Mouse (Mus musculus): ENCODE results near the gene Fmo2.

The Fmo2 gene

DNA sequence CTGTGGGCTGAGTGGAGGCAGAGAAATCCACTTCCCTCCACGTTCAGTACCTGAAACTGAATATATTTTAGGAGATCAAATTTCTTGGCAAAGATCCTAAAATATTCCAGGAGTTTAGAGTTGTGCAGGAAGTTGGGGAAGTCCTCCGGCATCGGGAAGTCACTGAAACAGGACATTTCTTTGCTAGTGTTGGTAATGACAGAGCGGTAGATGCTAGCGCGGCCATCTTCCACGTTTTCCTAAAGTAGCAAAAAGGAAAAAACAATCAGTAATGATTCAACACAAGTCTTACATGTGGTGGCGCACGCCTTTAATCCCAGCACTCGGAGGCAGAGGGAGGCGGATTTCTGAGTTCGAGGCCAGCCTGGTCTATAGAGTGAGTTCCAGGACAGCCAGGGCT, 9.9 kb downstream of the Fmo2 start:
- DNase-seq, result no peak

DNA sequence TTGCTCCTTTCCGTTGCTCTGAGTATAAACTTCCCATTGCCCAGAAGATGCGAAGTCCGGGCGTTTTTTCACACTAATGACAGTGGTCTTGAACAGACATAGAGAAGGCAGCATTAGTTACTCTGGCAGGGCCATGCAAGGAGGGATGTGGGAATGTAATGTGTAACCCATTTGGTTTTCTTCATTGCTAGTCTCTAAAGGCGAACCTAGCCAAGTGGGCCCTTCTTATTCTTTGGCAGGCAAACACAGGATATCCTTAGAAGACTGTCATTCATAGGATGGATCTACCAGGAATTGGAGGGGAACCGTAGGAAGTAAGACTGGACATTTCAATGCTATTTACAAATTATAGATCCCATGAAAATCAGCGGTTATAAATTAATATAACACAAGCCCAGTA, 10.9 kb downstream of the Fmo2 start:
- DNase-seq, result no peak

DNA sequence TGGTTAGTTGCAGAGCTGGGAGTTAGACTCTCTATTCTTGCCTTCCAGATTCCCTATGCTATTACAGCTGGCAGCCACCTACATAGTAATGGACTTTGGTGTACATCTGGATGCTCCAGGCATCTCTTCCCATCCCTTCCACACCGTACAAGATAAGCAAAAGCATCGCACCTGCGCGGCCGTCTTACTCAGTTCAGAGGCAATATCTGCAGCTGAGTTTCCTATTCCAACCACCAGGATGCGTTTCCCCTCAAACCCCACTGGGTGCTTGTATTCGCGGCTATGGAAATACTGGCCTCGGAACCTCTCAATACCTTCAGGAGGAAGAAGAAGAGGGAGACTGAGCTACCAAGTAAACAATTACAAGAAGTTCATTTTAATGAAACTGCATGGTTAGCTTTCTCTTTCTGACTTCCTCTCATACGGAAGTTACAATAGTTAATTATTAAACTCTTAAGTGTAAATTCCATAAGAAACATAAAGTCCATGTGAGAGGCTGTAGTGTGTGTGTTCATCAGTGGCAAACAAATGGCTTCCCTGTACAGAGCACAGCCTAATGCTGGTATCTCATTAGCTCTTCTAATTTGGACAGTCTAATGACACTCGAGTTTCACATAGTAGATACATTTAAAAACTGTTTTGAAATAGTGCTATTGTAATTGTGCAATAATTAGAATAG, 12.2 kb downstream of the Fmo2 start:
- no peak for DNase-seq

DNA sequence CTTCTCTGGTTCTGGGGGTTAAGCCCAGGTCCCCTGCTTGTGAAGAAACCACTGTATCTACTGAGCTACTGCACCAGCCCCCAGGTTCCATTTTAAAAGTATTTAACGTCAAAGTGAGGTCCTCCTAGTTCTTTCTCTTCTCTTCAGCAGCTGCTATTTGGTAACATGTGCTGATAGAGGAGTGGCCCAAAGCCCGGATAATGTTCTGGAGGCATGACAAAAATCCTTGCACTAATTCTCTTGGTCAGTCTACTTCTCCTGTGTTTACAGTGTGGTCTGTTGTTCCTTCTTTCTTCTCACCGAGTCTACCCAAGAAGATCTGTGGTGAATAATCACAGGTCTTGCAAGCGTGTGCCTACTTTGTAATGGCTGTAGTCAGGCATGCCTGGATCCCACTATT, 15.8 kb downstream of the Fmo2 start:
- no peak for DNase-seq

DNA sequence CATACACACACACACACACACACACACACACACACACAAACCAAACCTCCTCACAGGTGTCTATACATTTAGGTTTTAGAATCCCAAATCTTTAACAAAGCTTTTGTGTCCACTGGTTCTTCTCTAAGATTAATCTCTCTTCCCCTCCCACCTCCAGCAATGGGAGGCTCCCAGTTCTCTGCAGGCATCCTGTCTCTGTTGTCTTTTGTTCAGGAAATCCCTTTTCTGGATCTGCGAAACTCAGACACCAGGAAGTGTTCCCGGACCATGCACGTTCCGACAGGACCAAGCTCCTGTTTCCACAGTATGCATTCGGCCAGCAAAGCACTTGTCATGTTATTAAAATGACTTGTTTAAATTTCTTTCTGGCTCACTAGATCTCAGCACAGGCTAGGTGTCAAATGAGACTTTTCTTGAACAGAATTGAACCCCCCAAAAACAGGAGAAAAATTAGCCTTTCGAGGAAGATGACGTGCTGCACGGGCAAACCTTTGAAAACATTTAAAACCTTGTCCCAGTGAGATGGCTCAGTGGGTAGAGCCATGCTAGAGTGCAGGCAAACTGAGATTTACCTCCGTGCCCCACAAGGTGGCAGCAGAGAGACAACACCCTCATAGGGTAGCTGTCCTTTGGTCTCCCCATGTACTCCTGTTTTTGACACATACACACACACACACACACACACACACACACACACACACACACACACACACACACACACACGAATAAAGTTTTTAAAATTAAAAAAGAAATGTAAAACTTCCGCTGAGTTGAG, 18.7 kb downstream of the Fmo2 start:
- DNase-seq, result peak; percentile 92

DNA sequence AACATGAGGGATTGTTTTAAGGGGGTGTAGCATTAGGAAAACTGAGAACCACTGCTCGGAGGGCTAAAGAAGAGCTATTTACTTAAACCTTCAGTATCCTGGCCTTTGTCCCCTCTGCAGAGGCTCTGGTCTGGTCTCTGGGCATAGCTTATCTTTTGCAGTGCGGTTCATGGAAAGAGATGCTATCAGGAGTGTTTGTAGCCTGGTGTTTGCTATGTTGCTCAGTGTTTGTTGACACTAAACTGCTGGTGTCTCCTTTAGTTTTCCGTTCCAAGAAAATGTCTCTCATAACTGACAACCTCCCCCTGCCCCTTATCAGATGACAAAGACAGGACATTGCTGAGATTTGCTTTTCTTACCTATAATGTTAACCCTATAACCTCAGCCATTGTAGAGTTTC, 23.4 kb downstream of the Fmo2 start:
- DNase-seq, result peak; percentile 71

DNA sequence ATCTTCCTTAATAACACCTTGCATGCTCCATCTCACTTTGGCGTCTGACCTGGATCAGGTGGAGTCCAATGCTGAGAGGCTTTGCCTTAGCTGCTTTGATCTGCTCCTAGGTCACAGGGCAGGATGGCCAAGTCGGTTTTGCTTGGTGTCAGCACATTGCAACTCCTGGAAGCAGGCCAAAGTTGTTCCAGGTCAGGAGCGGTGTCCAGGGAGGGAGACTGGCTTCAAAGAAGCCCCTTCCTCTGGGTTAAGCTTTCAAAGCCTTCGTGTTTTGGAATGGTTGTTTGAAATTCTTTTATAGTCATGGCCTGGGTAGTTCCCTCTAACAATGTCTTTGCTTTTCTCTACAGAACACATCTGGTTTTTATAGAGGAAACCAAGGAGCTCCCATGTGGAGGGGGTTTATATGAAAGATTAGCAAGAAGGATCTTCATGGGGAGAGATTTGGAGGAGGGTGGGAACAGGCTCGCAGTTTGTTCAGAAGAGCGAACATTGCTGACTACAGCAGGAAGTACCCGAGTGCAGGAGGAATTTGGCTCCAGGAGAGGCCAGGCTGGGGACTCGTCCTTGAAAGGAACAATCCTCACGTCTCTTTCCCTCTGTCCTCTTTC, 26.7 kb downstream of the Fmo2 start:
- DNase-seq, result no peak

DNA sequence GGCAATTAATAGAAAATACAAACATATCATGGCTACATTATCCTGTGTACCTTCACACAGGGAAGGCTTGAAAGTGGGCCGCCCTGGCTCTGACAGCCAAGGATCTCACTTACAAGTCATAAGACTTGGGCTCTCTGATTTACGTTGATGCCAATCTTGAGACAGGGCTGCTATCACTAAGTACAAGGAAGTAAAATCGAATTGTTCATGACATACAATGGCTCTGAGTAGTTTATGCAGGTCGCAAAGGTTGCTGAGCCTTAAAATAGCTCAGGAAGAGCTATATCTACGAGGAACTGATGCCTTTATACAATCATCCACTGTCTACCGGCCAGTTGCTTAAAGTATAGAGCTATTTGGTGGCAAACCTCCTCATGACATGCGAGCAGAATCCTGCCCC, 27.5 kb downstream of the Fmo2 start:
- no peak for DNase-seq

DNA sequence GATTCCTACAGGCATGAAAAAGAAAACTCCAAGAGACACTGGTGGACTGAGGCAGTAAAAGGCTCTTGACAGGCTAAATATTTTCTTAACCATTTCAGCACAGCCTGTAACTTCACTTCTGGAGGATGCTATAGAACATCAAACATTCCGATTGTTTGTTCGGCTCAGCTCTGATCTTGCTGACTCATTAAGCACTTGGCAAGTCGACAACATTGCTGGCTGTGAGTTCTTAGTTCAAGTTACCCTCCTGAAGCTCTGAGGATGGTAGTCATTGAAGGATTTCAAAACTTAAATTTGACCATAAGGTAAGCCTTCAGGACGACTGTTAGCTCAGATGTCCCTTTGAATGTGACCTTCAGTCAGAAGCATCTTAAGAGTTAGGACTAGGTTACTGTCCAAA, 31.1 kb downstream of the Fmo2 start:
- no peak for DNase-seq

DNA sequence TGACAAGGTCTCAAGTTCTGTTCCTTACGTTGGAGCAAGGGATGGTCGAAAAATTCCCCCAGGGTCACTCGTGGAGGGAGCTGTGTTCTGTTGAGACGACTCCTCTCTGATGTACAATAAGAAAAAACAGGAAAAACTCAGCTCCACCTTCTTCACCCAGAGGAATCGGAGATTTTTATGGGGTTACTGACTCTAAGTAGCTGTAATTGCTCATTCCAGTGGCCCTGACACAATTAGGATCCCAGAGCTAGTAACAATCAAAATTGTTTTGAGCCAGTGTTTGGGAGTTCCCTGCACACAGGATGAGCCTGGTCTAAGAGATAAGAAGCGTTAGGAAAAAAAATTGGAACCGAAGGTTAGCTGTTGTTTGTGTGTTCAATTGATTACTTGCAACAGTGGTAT, 32.2 kb downstream of the Fmo2 start, which contains the start of gene Fmo1:
Gene Fmo1, minus strand, starts transcription at position 331 of the 402 bp plus-strand sequence.
- DNase-seq, result peak; percentile 68

DNA sequence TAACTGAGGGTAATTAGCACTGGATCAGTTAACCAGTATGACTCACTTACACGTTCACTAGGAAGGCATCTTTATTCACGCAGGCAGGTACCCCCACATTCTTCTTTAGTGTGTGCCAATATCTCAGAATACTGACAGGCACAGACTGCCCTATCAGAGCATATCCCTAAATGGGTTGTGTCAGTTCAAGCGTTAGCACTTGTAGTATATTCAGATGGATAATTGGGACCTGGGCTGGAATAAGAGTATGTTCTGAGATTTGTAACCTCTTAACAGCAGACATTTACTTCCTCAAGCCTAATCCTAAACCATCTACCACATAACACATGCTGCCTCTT, 33.1 kb downstream of the Fmo2 start:
- DNase-seq, result no peak

DNA sequence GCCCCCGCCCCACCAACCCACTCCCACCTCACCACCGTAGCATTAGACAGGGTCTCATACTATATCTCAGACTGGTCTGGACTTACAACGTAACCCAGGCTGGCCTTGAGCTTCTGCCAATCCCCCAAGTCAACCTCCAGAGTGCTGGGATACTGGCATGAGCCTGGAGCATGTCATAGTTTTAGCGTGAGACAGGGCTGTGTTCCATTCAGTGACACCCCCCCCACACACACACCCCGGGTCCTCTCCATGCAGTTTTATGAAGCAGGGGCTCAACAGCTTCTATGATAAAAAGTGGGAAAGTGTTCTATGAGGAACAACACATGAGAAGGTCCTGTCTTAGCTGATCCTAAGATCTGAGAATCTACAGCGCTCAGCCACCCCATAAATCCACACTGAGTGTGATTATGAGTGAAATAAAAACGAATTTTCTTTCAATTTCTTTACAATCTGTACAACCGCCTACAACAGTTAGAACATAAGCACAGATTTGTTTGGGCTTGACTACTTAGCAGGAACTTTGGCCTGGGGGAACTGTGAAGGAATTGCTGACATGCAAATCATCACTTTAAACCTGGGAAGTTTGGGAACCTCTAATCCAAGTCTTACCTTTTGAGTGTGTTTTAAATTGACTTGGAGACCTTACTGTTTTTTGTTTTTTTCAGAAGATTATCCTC, 33.6 kb downstream of the Fmo2 start:
- DNase-seq, result no peak

DNA sequence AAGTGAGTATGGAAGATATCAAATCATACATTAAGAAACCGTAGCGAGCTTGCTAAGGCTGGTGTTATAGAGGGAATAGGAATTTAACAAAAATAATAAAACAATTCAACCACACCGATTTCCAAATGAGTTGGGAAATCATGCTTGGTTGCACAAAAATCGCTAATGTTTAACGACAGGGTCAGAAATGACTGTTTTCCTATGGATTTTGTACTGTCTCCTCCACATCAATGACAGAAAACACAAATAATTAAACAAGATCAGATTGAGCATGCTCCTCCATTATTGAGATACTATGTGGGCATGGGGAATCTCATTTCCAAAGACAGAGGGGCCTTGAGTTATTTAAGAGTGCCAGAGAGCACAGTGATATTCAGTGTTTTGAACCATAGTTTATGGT, 34.2 kb downstream of the Fmo2 start:
- no peak for DNase-seq

DNA sequence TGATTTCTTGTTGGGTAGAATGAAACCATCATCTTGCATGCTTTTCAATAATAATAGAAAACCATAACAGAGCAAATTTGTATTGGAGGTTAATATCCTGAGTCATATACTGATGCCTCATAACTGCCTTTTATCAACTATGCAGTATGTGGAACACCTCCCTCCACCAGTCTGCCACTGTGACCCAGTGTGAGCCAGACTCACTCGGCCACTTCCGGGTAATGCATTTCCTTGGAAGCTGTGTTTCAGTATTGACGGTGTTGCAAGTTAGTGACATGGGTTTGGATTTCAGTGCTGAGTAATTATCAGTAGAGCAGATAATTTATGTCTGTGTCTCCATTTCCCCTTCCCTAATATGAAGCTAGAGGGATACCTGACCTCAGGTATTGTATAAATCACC, 34.9 kb downstream of the Fmo2 start:
- peak; percentile 41 for DNase-seq

DNA sequence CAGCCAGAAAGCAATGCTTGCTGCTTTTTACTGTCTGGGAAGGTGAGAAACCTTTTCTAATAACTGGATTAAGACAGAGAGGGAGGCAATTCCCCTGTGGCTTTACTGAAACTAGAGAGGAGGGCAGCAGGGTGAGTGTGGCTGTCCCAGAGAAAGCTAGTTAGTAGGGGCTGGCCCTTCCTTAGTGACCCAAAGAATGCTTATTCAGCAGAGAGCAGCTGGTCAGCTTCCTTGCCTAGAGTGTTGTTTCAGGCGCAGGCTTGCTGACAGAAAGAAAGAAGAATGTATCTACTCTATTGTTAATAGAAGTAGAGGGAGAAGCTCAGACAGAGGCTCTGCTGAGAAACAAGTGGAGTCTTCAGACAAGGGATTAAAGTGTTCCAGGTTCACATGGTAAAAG, 36.2 kb downstream of the Fmo2 start:
- no peak for DNase-seq

DNA sequence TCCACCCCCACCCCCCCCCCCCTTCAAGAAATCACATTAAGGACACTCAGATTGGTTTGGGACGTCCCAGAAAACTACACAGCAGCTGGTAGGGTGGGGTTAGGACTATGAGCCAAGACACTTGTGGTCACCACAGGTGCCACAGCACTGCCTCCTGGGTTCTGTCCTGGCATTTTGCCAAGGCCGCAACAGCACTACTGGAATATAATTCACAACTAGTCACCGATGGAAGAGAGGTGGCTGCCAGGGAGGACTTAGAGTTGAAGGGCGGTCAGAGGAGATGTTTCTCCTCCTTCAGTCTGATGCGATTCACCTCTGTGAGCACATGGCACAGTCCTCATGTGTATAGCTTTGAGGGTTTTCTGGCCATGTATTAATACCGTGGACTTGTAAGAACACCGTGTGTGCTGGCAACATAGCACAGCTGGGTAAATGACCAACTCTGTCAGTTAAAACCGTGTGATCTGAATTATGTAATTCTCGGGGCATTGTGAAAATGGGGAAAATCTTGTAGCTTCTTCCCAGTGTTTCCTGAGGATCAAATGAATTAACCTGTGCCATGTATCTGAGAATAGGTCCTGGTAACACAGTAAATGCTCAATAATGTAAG, 38.4 kb downstream of the Fmo2 start:
- DNase-seq, result peak; percentile 61

DNA sequence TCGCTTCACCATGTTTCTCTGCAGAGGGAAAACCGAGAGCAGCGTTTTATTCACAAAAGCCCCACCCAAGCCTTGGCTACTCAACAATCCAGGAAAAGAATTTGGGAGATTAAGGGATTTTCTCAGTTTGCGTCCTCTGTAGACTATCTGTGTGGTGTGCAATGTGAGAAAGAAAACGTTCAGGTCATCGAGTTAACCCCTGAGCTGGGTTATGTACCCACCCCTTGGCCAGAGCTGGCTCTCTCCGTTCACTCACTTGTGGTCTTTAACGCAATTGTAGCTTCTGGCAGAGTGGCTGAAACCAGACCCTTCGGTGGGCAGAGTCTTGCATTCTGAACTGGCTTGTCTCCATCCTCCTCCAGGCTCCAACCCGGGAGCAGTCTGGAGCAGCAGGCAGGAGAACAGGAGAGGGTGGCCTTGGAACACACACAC, 39.0 kb downstream of the Fmo2 start:
- DNase-seq, result no peak

DNA sequence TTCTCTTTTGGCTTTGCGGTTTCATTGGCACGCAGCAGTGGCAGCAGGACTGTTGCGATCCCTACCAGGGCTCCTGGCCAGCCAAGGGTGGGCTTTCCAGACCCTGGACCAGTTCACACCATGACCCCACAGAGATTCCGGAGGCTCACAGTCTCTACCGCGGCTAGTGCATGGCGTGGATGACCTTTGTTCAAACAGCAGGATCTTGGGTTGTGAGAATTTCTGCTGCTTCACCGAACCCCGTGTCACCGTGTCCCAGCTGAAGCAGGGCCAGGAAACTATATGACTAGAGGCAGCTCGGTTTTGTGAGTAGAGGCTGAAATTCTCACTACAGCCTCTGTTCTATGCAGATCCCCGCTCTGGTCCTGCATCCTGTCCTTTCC, 39.8 kb downstream of the Fmo2 start:
- DNase-seq, result peak; percentile 24

DNA sequence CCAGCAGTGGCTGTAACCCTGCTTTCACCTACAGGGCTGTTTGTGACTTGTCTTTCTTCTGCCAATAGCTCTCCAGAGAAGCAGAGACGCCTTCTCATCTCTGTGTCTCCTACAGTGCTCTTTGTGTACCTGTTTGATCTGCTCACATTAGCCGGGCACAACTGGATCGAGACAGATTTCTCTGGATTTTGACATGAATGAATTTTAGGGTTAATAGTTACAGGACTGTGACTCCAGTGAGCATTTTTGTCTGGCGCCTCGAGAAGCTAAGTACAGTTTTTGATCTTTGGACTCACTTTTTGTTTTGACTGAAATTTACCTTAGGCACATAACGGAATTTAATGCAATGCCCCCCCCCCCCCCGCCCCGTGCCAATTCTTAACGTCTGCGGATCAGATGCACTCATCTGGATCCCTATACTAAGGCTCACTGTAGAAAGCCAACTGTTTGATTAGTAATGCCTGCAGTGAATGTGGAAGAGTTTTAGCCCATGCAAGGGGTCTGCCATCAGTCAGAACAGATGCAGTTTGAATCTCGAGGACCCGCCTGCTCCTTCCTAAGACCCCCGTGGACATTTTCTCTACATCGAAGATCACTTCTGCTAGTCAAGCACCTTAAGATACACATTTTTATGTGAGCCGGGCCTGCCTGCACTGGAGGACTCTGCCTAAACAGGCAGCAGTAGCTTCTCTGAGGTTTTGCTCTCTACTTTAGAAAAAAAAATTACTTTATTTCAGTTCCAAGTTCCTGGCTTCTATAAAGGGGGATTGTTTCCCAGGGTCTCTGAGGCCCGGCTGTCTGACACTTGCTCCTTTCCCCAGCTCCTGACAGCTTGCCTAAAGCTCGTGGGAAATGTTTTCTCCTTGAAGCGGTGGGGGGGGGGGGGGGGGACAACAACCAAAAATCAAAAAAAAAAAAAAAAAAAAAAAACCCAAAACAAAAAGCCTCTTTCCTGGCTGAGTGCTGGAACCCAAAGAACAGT, 40.5 kb downstream of the Fmo2 start:
- DNase-seq, result no peak

DNA sequence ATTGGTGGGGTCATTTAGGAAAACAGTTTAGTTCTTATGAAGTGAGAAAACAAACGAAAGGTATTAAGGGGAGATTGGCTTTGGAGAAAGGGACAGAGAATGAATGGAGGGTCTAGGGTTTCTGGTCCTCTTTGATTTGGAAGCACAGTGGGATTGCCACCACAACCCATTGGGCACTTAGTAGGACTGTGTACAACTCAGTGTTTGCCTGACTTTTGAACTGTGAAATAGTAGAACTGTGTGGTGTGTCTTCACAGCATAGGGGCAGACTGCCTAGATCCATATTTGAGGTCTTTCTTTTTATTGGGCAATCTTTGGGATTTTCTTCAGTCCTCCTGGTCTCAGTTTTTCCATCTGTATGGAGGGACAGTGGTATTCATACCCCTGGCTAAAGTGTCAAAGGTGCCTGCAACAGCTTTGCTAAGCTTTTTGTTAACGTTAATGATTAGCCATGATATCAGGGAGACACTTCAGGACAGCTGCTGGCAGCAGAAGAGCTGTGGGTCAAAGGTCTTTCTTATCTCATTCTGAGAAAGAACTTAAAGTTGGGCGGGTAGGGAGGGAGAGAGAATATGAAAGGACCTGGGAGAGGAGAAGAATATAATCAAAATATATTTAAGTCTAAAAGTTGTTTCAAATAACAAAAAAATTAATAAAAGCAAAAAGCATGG, 44.6 kb downstream of the Fmo2 start:
- DNase-seq, result no peak

DNA sequence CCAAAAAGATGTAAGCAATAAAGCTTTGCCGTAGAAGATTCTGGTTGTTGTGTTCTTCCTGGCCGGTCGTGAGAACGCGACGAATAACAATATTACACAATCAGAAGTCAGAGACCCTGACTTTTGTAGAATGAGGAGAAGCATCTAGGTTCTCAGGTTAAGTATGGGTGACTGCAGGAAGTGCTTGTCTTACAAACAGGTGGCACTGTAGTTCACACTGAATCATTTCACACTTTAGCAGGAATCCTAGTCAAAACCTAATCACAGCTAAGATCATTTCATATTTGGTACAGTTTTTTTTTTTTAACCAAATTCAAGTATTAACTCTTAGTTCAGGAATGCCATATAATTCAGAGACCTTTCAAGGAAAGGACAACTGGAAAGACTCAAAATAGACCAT, 51.0 kb downstream of the Fmo2 start:
- DNase-seq, result peak; percentile 52
